Comparison of ENCODE assay signal across 24 mouse cellular contexts in genomic region chr14:62808661-62809523, GRCm38 (mm10). TPM values are rescaled to one million over a fixed set of nuclear protein-coding genes. Genes with fewer than 3 reads are reported as not detected.
DNase-seq lines count a peak whose midpoint lies in the region; ATAC-seq lines count a peak whose summit lies in the region.
"Had no signal": no experiment of that assay in that cellular context is flagged by ENCODE, and none has a peak within 500 bp of the region (broad histone marks: within the 10 kb centered on the region; RNA-seq: fewer than 3 reads in every experiment).

No protein-coding gene starts in this region.

- H3K4me3 ChIP-seq in forebrain, embryonic 11.5 days (ENCODE audit: low read depth, low read length): no peak overlapping the region
- H3K4me3 ChIP-seq: embryonic facial prominence, embryonic 10.5 days; heart, embryonic 13.5 days; limb, embryonic 15.5 days; megakaryocyte, embryonic 14.5 days; midbrain, embryonic 15.5 days; neural tube, embryonic 12.5 days had no signal

- H3K27ac ChIP-seq in forebrain, embryonic 11.5 days (ENCODE audit: low read depth, low read length): no peak overlapping the region
- H3K27ac ChIP-seq: embryonic facial prominence, embryonic 10.5 days; heart, embryonic 13.5 days; hindbrain, postnatal 0 days; limb, embryonic 15.5 days; midbrain, embryonic 15.5 days; neural tube, embryonic 12.5 days had no signal

- H3K9me3 ChIP-seq in forebrain, embryonic 11.5 days (ENCODE audit: control insufficient read depth, low read length): no peaks in the 10 kb centered on the region
- H3K9me3 ChIP-seq: embryonic facial prominence, embryonic 10.5 days; heart, embryonic 13.5 days; limb, embryonic 15.5 days; megakaryocyte, embryonic 14.5 days; midbrain, embryonic 15.5 days; neural tube, embryonic 12.5 days had no signal

- no peak for ATAC-seq in forebrain, embryonic 11.5 days (replicated peaks; ENCODE audit: low FRiP score)
- ATAC-seq: forebrain, embryonic 14.5 days; hindbrain, postnatal 0 days; midbrain, embryonic 15.5 days had no signal

- intact Hi-C loops in heart, postnatal 10 days (cut with DNase I): no loop called here

- H3K9ac ChIP-seq in forebrain, embryonic 11.5 days (ENCODE audit: low read length): no peak overlapping the region
- H3K9ac ChIP-seq: heart, embryonic 13.5 days; limb, embryonic 15.5 days; midbrain, embryonic 15.5 days; neural tube, embryonic 12.5 days had no signal

- no peaks in the 10 kb centered on the region for H3K4me1 ChIP-seq in forebrain, embryonic 11.5 days (replicated peaks; ENCODE audit: control insufficient read depth, insufficient read depth, low read length)
- H3K4me1 ChIP-seq: embryonic facial prominence, embryonic 10.5 days; heart, embryonic 13.5 days; limb, embryonic 15.5 days; midbrain, embryonic 15.5 days; neural tube, embryonic 12.5 days had no signal

- no peaks in the 10 kb centered on the region for H3K27me3 ChIP-seq in forebrain, embryonic 11.5 days (ENCODE audit: control insufficient read depth, insufficient read depth, low read length)
- H3K27me3 ChIP-seq: heart, embryonic 13.5 days; limb, embryonic 15.5 days; midbrain, embryonic 15.5 days; neural tube, embryonic 12.5 days had no signal

- no peak overlapping the region for H3K4me2 ChIP-seq in forebrain, embryonic 11.5 days (ENCODE audit: low read depth, low read length, severe bottlenecking)
- H3K4me2 ChIP-seq: heart, embryonic 13.5 days; limb, embryonic 15.5 days; midbrain, embryonic 15.5 days; neural tube, embryonic 12.5 days had no signal

- 80% methylated on average over 7 of the region's 7 CpGs for WGBS in forebrain, embryonic 11.5 days

- peak; percentile 92 for DNase-seq in heart, adult 11 months
- no peak for DNase-seq in heart, postnatal 10 days
- DNase-seq in lung, postnatal 25 days (ENCODE audit: low spot score): peak; percentile 31
- DNase-seq in lung, postnatal 10 days: no peak
- peak; percentile 35 to 39 for DNase-seq in lung, postnatal 4 days
- no peak for DNase-seq in urinary bladder, postnatal 14 days (ENCODE audit: low spot score)
- no peak for DNase-seq in MN1 (ENCODE audit: low spot score)
- DNase-seq in forebrain, embryonic 11.5 days (ENCODE audit: low spot score): no peak
- DNase-seq: B cell, adult 2 months; cerebellum, adult 18-20 months; cerebellum, postnatal 36 days; gastrocnemius, postnatal 25 days; kidney, adult 18-20 months; kidney, postnatal 36 days; right cerebral cortex, postnatal 25 days; thymus, postnatal 25 days had no signal

- no peaks in the 10 kb centered on the region for H3K36me3 ChIP-seq in forebrain, embryonic 11.5 days (ENCODE audit: control insufficient read depth, insufficient read depth, low read length)
- H3K36me3 ChIP-seq: embryonic facial prominence, embryonic 10.5 days; heart, embryonic 13.5 days; limb, embryonic 15.5 days; midbrain, embryonic 15.5 days; neural tube, embryonic 12.5 days had no signal

RNA-seq across cellular contexts. Expression of gene Wdfy2, which starts 28.6 kb away (rescaled TPM):
- 1 to 10 TPM; 8.0 to 9.1 TPM for total RNA-seq in heart, postnatal 10 days (2021)
- polyA plus RNA-seq in forebrain, embryonic 11.5 days (2014; fragmentation: Nextera tagmentation; extraction: Ambion mirVana): 16.7 and 17.9 TPM in 2 replicates

RNA-seq across cellular contexts. Expression of gene Ints6, which starts 47.9 kb away (rescaled TPM):
- 10 to 100 TPM; 14.3 to 22.4 TPM for total RNA-seq in heart, postnatal 10 days (2021)
- polyA plus RNA-seq in forebrain, embryonic 11.5 days (2014; fragmentation: Nextera tagmentation; extraction: Ambion mirVana): 34.3 and 34.6 TPM in 2 replicates

Comparison
In these comparisons a context has a peak if more than half of its experiments do, and no peak if none do; other contexts are left out.
1. DNase-seq: peak in heart, adult 11 months (single experiment), lung, postnatal 25 days (single experiment) and lung, postnatal 4 days (2 of 2); none in heart, postnatal 10 days (0 of 2), lung, postnatal 10 days (single experiment), urinary bladder, postnatal 14 days (single experiment), MN1 (single experiment) and forebrain, embryonic 11.5 days (single experiment).